Mouse (Mus musculus) CD4-positive, CD25-positive, alpha-beta regulatory T cell, adult 2 months (primary cell): ENCODE data around the gene Opn1mw.
"Not testable (repeated sequence)": the region's sequence is repeated elsewhere in the genome, so short reads cannot be mapped to it uniquely, and the experiment has no call there.

Experiments used
- DNase-seq: peaks from one replicate; pipeline ENCODE4 v3.0.0-alpha.2; 2012; ENCODE audit warnings: low read depth, low spot score

Gene Opn1mw

GRCm38 (mm10) chrX:74127164-74127563 lies at the start of gene Opn1mw:
Gene Opn1mw, plus strand, starts transcription at chrX:74127464.
- no peak for DNase-seq

GRCm38 (mm10) chrX:74084276-74084837 lies 42.9 kb upstream of the Opn1mw start:
- DNase-seq = no peak

DNA sequence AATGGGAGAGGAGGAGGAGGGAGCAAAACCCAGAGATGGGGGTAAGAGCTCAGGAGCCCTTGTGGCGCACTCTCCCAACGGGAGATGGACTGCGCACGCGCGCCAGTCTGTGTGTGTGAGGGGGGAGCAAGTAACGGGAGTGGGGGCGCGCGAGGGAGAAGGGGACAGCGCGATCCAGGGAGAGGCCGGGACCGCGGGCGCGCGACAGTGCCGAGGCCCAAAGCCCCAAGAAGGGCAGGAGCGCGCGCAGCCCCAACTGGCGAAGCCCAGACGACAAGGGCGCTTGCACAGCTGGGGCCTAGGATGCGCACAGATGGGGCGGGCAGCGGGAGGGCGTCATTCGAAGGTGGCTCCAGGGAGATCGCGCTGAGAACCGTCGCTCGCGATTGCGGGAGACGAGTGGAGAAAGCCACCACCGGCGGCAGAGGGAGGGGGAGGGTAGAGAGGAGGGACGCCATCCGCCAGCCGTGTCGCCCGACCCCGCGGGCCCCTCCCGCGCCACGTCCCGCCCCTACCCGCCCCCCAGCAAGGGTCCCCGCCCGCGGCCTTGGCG lies 42.2 kb upstream of the Opn1mw start:
- DNase-seq = peak; percentile 84

GRCm38 (mm10) chrX:74085601-74086038 lies 41.6 kb upstream of the Opn1mw start:
- DNase-seq = peak; percentile 97

GRCm38 (mm10) chrX:74095130-74095529 lies 32.1 kb upstream of the Opn1mw start:
- DNase-seq = no peak

GRCm38 (mm10) chrX:74103457-74104188 lies 23.6 kb upstream of the Opn1mw start:
- DNase-seq = no peak

- DNase-seq = no peak
Measured at GRCm38 (mm10) chrX:74105916-74106315, 21.3 kb upstream of the Opn1mw start.

- DNase-seq = no peak
Measured at GRCm38 (mm10) chrX:74108747-74109146, 18.5 kb upstream of the Opn1mw start.

GRCm38 (mm10) chrX:74114036-74114435 lies 13.2 kb upstream of the Opn1mw start:
- DNase-seq = no peak

- DNase-seq = peak; percentile 83
Measured at GRCm38 (mm10) chrX:74115511-74115910, 11.8 kb upstream of the Opn1mw start.

DNA sequence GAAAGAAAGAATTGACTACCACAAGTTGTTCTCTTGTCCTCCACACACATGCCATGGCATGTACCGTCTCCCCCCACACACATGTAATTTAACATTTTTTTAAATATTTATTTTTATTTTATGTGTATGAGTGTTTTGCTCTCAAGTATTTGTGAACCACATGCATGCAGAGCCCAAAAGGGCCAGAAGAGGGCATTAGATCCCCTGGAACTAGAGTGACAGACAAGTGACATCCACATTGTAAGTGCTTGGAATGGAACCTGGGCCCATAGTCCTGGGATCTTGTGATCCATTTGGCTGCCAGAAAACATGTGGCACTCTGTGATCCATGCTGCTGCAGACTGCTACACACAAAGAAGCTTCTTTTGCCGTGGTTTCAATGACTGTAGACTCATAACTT lies 2.3 kb upstream of the Opn1mw start:
- DNase-seq = peak; percentile 65

GRCm38 (mm10) chrX:74135263-74135662 lies 8.0 kb downstream of the Opn1mw start, which contains the start of gene Mecp2:
Gene Mecp2, minus strand, starts transcription at chrX:74135363.
- not testable (repeated sequence) for DNase-seq

- DNase-seq = no peak
Measured at GRCm38 (mm10) chrX:74167738-74168137, 40.5 kb downstream of the Opn1mw start, which contains the start of gene Tex28. Gene Tex28, minus strand, starts transcription at chrX:74167838.

- DNase-seq = no peak
Measured at GRCm38 (mm10) chrX:74176959-74177358, 49.7 kb downstream of the Opn1mw start, which contains the start of gene Tktl1. Gene Tktl1, plus strand, starts transcription at chrX:74177259.
